Mouse (Mus musculus): Measurements from ENCODE around the gene Mrpl39. TPM values are rescaled to one million over a fixed set of nuclear protein-coding genes. Genes with fewer than 3 reads are reported as not detected.

Gene Mrpl39
- polyA plus RNA-seq, 1 experiment, result 34.1 TPM

DNA sequence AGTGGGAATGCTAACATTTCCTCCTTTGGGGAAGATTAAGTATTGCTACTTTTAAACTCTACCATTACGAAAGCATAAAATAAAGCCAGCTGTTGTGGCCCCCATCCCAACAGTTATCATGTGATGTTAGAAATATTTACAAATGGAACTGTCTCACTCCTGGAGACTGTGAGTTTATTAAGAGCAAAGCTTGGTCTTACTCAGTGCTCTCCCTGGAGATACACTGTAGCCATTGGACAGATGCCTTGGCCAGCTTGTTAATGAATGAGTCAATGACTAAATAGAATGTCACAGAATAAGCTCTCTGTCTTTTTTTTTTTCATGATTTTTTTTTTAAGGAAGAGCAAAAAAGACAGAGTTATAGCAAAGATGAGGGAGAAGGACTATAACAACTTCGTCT lies 35.9 kb upstream of the Mrpl39 start:
- no peak overlapping the region for H3K27ac ChIP-seq (ENCODE audit: insufficient read depth, low read depth, low read length)
- no peaks in the 10 kb centered on the region for H3K4me1 ChIP-seq (ENCODE audit: control insufficient read depth, insufficient read depth, low read length)
- DNase-seq, result no peak
- TF ChIP-seq CTCF (conservative IDR thresholded peaks at IDR 0.05; ENCODE audit: insufficient read depth, insufficient read length, low read depth, low read length) (no peak), POLR2A (IDR thresholded peaks at IDR 0.05; ENCODE audit: low read depth, low read length) (no peak)
- no peaks in the 10 kb centered on the region for H3K27me3 ChIP-seq (replicated peaks; ENCODE audit: control insufficient read depth, insufficient read depth, low read length)
- H3K36me3 ChIP-seq (ENCODE audit: control insufficient read depth, insufficient read depth, low read length), result no peaks in the 10 kb centered on the region
- 89% methylated on average over 2 of the region's 2 CpGs for WGBS
- H3K4me3 ChIP-seq (ENCODE audit: insufficient read depth, low read depth, low read length), result no peak overlapping the region

GRCm38 (mm10) chr16:84770891-84771290 lies 35.3 kb upstream of the Mrpl39 start:
- no peaks in the 10 kb centered on the region for H3K36me3 ChIP-seq (ENCODE audit: control insufficient read depth, insufficient read depth, low read length)
- H3K4me3 ChIP-seq (ENCODE audit: insufficient read depth, low read depth, low read length), result no peak overlapping the region
- no peaks in the 10 kb centered on the region for H3K27me3 ChIP-seq (replicated peaks; ENCODE audit: control insufficient read depth, insufficient read depth, low read length)
- no peaks in the 10 kb centered on the region for H3K4me1 ChIP-seq (ENCODE audit: control insufficient read depth, insufficient read depth, low read length)
- no peak for DNase-seq
- TF ChIP-seq CTCF (conservative IDR thresholded peaks at IDR 0.05; ENCODE audit: insufficient read depth, insufficient read length, low read depth, low read length) (no peak), POLR2A (IDR thresholded peaks at IDR 0.05; ENCODE audit: low read depth, low read length) (no peak)
- no peak overlapping the region for H3K27ac ChIP-seq (ENCODE audit: insufficient read depth, low read depth, low read length)
- WGBS, result 81% methylated on average over 7 of the region's 7 CpGs

GRCm38 (mm10) chr16:84769619-84770464 lies 34.3 kb upstream of the Mrpl39 start:
- no peak for DNase-seq

GRCm38 (mm10) chr16:84769182-84769581 lies 33.6 kb upstream of the Mrpl39 start:
- 59% methylated on average over 4 of the region's 4 CpGs for WGBS
- Histone ChIP-seq H3K27me3 (replicated peaks; ENCODE audit: control insufficient read depth, insufficient read depth, low read length) (no peaks in the 10 kb centered on the region), H3K4me3 (ENCODE audit: insufficient read depth, low read depth, low read length) (no peak overlapping the region), H3K36me3 (ENCODE audit: control insufficient read depth, insufficient read depth, low read length) (no peaks in the 10 kb centered on the region), H3K4me1 (ENCODE audit: control insufficient read depth, insufficient read depth, low read length) (no peaks in the 10 kb centered on the region), H3K27ac (ENCODE audit: insufficient read depth, low read depth, low read length) (no peak overlapping the region)
- TF ChIP-seq CTCF (conservative IDR thresholded peaks at IDR 0.05; ENCODE audit: insufficient read depth, insufficient read length, low read depth, low read length) (no peak), POLR2A (IDR thresholded peaks at IDR 0.05; ENCODE audit: low read depth, low read length) (no peak)
- no peak for DNase-seq

More at GRCm38 (mm10) chr16:84769619-84770464, 34.3 kb upstream of the Mrpl39 start:
- Histone ChIP-seq H3K36me3 (ENCODE audit: control insufficient read depth, insufficient read depth, low read length) (no peaks in the 10 kb centered on the region), H3K4me3 (ENCODE audit: insufficient read depth, low read depth, low read length) (no peak overlapping the region), H3K27ac (ENCODE audit: insufficient read depth, low read depth, low read length) (no peak overlapping the region), H3K4me1 (ENCODE audit: control insufficient read depth, insufficient read depth, low read length) (no peaks in the 10 kb centered on the region), H3K27me3 (replicated peaks; ENCODE audit: control insufficient read depth, insufficient read depth, low read length) (no peaks in the 10 kb centered on the region)
- 85% methylated on average over 19 of the region's 19 CpGs for WGBS
- TF ChIP-seq POLR2A (IDR thresholded peaks at IDR 0.05; ENCODE audit: low read depth, low read length) (no peak), CTCF (conservative IDR thresholded peaks at IDR 0.05; ENCODE audit: insufficient read depth, insufficient read length, low read depth, low read length) (no peak)

- 82% methylated on average over 8 of the region's 8 CpGs for WGBS
- H3K4me3 ChIP-seq (ENCODE audit: insufficient read depth, low read depth, low read length), result no peak overlapping the region
- no peak overlapping the region for H3K27ac ChIP-seq (ENCODE audit: insufficient read depth, low read depth, low read length)
- H3K36me3 ChIP-seq (ENCODE audit: control insufficient read depth, insufficient read depth, low read length), result no peaks in the 10 kb centered on the region
- no peaks in the 10 kb centered on the region for H3K27me3 ChIP-seq (replicated peaks; ENCODE audit: control insufficient read depth, insufficient read depth, low read length)
- no peaks in the 10 kb centered on the region for H3K4me1 ChIP-seq (ENCODE audit: control insufficient read depth, insufficient read depth, low read length)
- TF ChIP-seq CTCF (conservative IDR thresholded peaks at IDR 0.05; ENCODE audit: insufficient read depth, insufficient read length, low read depth, low read length) (no peak), POLR2A (IDR thresholded peaks at IDR 0.05; ENCODE audit: low read depth, low read length) (no peak)
- no peak for DNase-seq
Measured at GRCm38 (mm10) chr16:84767956-84768355, 32.4 kb upstream of the Mrpl39 start.

DNA sequence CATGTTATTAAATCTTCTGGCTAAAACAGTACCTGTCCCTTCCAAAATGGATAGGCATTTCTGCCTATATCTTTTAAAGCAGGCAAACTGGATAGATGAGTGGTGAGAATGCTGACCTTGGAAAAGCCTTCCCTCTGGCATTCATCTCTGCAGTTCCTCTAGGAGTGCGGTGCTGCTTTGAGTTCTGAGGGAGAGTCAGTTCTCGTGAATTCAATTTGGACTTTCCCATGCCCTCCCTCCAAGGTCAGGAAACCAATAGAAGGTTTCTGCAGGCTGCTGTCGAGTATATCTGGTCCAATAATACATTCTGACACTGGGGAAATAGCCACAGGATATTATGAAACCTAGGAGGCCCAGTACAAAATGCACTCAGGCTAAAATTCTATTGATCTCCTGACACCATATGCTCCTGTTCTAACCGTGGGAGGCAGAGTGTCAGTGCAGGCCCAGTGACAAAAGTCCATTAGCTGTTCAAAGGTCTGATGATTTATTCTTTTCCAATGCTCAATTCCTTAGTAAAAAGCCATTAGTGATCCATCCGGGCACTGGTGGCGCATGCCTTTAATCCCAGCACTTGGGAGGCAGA lies 10.3 kb upstream of the Mrpl39 start:
- Histone ChIP-seq H3K4me1 (ENCODE audit: control insufficient read depth, insufficient read depth, low read length) (no peaks in the 10 kb centered on the region), H3K27me3 (replicated peaks; ENCODE audit: control insufficient read depth, insufficient read depth, low read length) (no peaks in the 10 kb centered on the region), H3K27ac (ENCODE audit: insufficient read depth, low read depth, low read length) (no peak overlapping the region), H3K36me3 (ENCODE audit: control insufficient read depth, insufficient read depth, low read length) (no peaks in the 10 kb centered on the region), H3K4me3 (ENCODE audit: insufficient read depth, low read depth, low read length) (no peak overlapping the region)
- TF ChIP-seq CTCF (conservative IDR thresholded peaks at IDR 0.05; ENCODE audit: insufficient read depth, insufficient read length, low read depth, low read length), result no peak
- no peak for TF ChIP-seq POLR2A (IDR thresholded peaks at IDR 0.05; ENCODE audit: low read depth, low read length)
- no peak for DNase-seq
- WGBS, result 73% methylated on average over 6 of the region's 6 CpGs

All from kidney, adult 2 months (tissue).